Mouse (Mus musculus) right cerebral cortex, postnatal 10 days (tissue): ENCODE data around the gene Paics.
A peak's percentile ranks its signal among the peaks of the same experiment; 100 is the strongest.

ENCODE experiments used
- DNase-seq, 2 experiments: peaks; one replicate each; pipeline ENCODE4 v3.0.0; 2021; ENCODE audit warnings: low spot score in 2 of 2

Paics gene

DNA sequence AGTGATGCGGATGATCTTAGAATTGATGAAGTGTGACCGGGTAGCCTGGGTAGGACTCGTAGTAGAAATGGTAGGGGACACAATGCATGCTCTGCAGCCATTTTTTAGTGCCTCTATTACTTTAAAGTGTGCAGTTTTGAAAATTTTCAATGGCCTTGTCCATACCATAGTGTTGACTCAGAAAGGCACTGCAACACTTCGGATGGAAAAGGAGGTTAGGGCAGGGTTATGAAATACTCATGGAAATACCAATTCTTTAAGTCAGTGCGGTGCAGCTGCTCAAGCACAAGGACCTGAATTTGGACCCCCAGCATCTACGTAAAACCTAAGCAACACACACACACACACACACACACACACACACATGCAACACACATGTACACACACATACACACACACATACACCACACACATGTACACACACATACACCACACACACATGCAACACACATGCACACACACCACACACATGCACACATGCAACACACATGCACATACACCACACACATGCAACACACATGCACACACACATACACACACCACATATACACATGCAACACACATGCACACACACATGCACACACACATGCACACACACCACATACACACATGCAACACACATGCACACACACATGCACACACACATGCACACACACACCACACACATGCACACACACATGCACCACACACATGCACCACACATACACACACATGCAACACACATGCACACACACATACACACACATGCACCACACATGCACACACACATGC, 53.1 kb downstream of the Paics start, which contains the start of gene Arl9:
Gene Arl9, plus strand, starts transcription at position 5 of the 771 bp plus-strand sequence.
- DNase-seq: no peak

DNA sequence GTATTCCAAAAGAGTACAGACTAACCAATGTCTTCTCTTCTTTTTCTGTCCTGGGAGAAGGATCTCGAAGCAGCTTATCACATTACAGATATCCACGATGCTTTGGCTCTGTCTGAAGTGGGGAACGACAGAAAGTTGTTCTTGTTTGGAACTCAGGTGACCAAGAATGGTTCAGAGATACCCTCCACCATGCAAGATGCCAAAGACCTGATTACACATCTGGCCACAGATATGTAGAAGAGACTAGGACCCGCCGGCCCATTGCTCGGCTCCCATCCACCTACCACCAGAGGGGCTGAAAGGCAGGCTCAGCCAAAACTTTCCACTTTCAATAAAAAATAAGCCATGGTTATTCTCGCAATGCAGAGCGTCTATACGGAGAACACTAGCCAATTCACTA, 59.2 kb downstream of the Paics start:
- DNase-seq: no peak

DNA sequence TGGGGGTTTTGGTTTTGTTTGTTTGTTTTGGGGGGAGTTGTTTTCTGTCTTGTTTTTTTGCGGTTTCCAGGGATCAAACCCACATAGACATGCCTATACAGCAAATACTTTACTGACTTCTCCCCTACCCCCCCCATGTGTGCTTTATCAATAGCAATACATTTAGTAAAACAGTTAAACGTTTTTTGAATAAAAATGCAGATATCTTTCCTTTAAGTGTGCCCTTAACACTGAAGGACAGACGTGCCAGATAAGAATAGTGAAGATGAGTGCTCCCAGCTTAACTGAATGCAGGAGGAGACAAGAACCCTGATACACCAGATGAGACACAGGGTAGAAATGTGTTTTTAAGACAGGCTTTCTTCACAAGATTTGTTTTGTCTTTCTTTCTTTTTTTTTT, 60.0 kb downstream of the Paics start:
- DNase-seq: no peak

DNA sequence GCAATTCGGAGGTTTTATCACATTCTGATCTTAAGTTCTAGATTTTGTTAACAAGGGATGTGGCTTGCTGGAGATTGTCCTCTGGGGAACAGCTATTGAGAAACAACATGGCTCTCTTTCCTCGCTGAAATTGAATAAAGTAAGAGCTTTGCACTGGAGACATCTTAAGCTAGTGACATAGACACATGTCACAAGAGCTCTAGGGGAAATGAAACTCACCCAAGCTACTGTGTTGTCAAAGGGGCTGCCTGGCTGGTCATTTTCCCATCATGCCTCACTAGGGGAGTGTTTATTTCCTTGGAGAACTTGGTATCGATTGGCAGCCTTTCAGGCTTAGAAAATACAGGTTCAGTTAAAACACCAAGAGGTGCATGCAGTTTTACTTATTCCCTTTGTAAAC, 62.1 kb downstream of the Paics start:
- DNase-seq: no peak

DNA sequence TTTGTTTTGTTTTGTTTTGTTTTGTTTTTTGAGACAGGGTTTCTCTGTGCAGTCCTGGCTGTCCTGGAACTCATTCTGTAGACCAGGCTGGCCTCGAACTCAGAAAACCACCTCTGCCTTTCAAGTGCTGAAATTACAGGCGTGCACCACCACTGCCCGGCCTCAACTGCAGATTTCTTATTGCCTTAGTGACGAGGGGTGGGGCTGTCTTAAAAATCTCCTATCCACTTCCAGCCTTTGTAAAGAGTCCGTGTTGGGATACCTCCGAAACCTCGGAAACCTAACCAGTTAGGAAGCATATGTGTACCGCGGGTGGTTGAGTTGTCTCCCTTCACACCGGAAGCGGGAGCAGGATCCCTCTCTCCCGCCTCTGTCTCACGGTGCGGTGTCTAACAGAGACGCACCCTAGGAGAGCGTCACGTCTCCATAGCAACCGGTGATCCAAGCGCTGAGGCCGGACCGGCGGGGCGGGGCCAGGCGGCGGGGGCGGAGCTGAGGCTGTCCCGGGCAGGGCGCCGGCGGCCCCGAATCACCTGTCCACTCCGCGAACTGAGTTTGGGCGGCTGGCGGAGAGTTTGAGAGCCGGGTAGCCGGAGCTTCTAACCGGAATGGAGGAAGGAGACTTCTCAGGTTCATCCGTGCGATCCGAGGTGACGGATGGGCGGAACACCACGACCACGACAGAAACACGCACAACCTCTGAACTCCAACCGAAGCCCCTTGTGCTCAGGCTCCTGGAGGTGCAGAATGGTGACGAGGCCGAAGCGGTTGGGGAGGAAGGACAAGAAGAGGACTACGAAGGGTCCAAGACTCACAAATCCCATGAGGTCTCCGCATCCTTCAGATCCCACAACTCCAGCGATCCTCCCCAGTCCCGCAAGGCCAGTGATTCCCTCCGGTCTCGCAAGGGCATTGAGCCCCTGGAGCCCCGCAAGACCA, 64.7 kb downstream of the Paics start, which contains the start of gene Thegl:
Gene Thegl, plus strand, starts transcription at position 480 of the 939 bp plus-strand sequence.
- peak; percentile 83 to 87 for DNase-seq
